Mouse (Mus musculus) kidney, postnatal 0 days (tissue): ENCODE measurements at regions not wholly inside any gene's neighbourhood (a gene's known extent, or its start where the extent isn't known, plus 50 kb on each side); places are given as distances from the start of the nearest gene placed in this dataset.

Source experiments
- ATAC-seq: fragments of 200-750 bp; cut with Nextera tagmentation; replicated peaks from 2 replicates; pipeline ENCODE4 v1.8.0; 2017; ENCODE audit warnings: low read depth, moderate number of reproducible peaks, moderate TSS enrichment, moderate library complexity; ENCODE audit not compliant: low FRiP score
- DNase-seq: peaks from one replicate; pipeline ENCODE4 v3.0.0-alpha.2; 2016; ENCODE audit warnings: low spot score
- H3K27ac ChIP-seq: fragments of 300-500 bp; sonication (generic); 2 replicates; pipeline ENCODE4 v1.5.1; 2014; ENCODE audit warnings: mild to moderate bottlenecking
- H3K27me3 ChIP-seq: fragments of 300-500 bp; sonication (generic); 2 replicates; pipeline ENCODE4 v1.6.1; 2014; ENCODE audit warnings: low read length, mixed read lengths; ENCODE audit not compliant: insufficient read depth
- H3K36me3 ChIP-seq: fragments of 300-500 bp; sonication (generic); 2 replicates; pipeline ENCODE4 v1.6.1; 2014; ENCODE audit warnings: low read length, mixed read lengths; ENCODE audit not compliant: insufficient read depth
- H3K4me1 ChIP-seq: fragments of 300-500 bp; sonication (generic); replicated peaks from 2 replicates; pipeline ENCODE4 v1.6.1; 2014; ENCODE audit warnings: antibody characterized with exemption, low read length, mixed read lengths; ENCODE audit not compliant: insufficient read depth
- H3K4me2 ChIP-seq: fragments of 300-500 bp; sonication (generic); 2 replicates; pipeline ENCODE4 v1.6.1; 2014; ENCODE audit warnings: mild to moderate bottlenecking, low read length, moderate library complexity, mixed read lengths
- H3K4me3 ChIP-seq: fragments of 300-500 bp; sonication (generic); replicated peaks from 2 replicates; pipeline ENCODE4 v1.5.1; 2014; ENCODE audit warnings: low read depth, low read length
- H3K9ac ChIP-seq: fragments of 300-500 bp; sonication (generic); 2 replicates; pipeline ENCODE4 v1.6.1; 2014; ENCODE audit warnings: low read depth, low read length
- H3K9me3 ChIP-seq: fragments of 300-500 bp; sonication (generic); replicated peaks from 2 replicates; pipeline ENCODE4 v1.6.1; 2016; ENCODE audit warnings: low read length, inconsistent platforms, mixed read lengths
- CTCF ChIP-seq: IDR thresholded peaks from 2 replicates; pipeline ENCODE4 v1.5.1; 2016; ENCODE audit warnings: antibody characterized with exemption, low read depth, mild to moderate bottlenecking, moderate library complexity
- WGBS: fragments of 180-500 bp; shearing (Covaris S2); extraction: QIAGEN DNeasy Blood & Tissue Kit; methylation state at CpG from one replicate; pipeline ENCODE4 v1.1.7; 2014; 5-methylcytosine and 5-hydroxymethylcytosine counted together

DNA sequence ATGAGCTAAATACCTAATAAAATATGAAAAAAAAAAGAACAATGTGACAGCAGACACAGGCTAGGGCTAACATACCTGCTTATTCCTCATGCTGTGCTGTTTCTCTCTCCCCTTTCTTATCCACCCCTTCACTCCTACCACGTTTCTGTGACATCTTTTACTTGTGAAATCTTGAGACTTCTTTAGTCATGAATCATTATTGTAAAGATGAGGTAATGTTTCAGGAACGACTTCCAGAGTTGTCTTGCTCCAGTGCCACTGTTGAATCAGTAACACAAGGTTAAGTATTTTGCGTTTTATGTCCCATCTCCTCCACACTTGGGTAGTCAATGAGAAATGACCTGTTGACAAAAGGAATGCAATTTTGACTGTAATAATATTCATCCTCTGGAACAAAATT is 445.3 kb upstream of the Adamts5 start:
- H3K27ac ChIP-seq, result no peak overlapping the region
- DNase-seq (peak; percentile 44), ATAC-seq (peak; percentile 80)
- H3K27me3 ChIP-seq, result no peaks in the 10 kb centered on the region
- no peaks in the 10 kb centered on the region for H3K9me3 ChIP-seq
- no peak overlapping the region for H3K9ac ChIP-seq
- 17% methylated on average over 3 of the region's 3 CpGs for WGBS
- H3K36me3 ChIP-seq, result no peaks in the 10 kb centered on the region
- no peak overlapping the region for H3K4me2 ChIP-seq
- no peak overlapping the region for H3K4me3 ChIP-seq
- no peak for TF ChIP-seq CTCF
- H3K4me1 ChIP-seq, result no peaks in the 10 kb centered on the region

DNA sequence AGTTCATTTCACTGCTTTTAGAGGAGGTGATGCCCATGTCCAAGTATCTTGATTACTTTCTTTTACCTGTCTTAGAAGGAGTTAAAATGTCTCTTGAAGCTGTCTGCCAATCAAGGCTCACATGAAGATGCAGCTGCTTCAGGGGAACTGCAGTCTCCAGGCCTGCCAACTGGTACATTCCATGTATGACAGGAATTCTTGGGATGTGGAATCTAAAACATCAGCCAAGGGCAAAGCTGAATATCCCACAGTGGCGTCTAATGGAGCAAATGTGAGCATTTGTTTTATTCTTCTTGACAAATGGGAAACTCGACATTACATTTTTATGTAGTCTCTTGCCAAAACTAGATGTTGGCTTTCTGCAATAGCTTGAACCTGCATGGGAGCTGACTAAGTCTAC is 438.7 kb upstream of the Adamts5 start:
- no peak overlapping the region for H3K4me3 ChIP-seq
- H3K9ac ChIP-seq, result no peak overlapping the region
- no peak overlapping the region for H3K4me2 ChIP-seq
- no peaks in the 10 kb centered on the region for H3K4me1 ChIP-seq
- no peaks in the 10 kb centered on the region for H3K36me3 ChIP-seq
- DNase-seq (no peak), ATAC-seq (no peak)
- H3K9me3 ChIP-seq, result no peaks in the 10 kb centered on the region
- H3K27ac ChIP-seq, result no peak overlapping the region
- H3K27me3 ChIP-seq, result no peaks in the 10 kb centered on the region
- 68% methylated on average over 2 of the region's 2 CpGs for WGBS
- no peak for TF ChIP-seq CTCF

DNA sequence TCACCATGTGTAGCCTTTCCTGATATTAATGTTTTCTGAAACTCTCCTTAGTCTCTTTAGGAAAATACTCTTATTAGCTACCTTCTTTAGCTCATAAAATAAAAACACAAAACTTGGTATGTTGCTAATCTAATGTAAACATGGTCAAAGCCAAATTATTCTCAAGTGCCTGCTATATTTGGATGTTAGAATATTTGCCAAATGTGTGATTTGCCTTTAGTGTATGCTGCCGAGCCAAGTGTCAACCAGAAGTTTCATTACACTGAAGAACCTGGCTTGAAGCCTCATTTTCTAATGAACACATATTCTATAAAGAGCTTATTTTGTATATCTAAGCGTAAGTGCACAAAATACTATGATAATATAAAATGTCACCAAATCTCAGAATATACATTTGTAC is 423.8 kb upstream of the Adamts5 start:
- no peak overlapping the region for H3K4me3 ChIP-seq
- no peaks in the 10 kb centered on the region for H3K27me3 ChIP-seq
- H3K9me3 ChIP-seq, result no peaks in the 10 kb centered on the region
- H3K36me3 ChIP-seq, result no peaks in the 10 kb centered on the region
- DNase-seq (peak; percentile 69), ATAC-seq (no peak)
- no peaks in the 10 kb centered on the region for H3K4me1 ChIP-seq
- H3K9ac ChIP-seq, result no peak overlapping the region
- TF ChIP-seq CTCF, result no peak
- H3K27ac ChIP-seq, result no peak overlapping the region
- no peak overlapping the region for H3K4me2 ChIP-seq
- WGBS, result 59% methylated on average over 2 of the region's 2 CpGs

DNA sequence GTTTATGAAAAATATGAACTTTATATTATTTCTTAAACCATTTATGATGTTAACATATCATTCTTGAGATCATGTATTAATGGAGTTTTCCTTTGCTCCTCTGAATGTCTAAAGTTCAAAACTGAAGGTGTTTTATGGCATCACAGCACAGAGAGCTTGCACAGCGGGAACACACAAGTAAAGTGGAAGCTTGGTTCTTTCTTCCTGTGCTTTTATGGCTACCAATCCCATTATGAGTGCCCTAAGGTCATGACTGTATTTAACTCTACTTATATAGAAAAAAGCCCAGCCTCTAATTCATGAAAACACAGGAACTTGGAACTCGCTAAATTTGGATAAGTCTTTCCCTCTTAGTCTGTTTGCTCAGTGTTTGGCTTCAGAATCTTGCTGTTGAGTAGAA is 417.3 kb upstream of the Adamts5 start:
- no peak overlapping the region for H3K9ac ChIP-seq
- no peaks in the 10 kb centered on the region for H3K9me3 ChIP-seq
- 45% methylated on average over 2 of the region's 2 CpGs for WGBS
- H3K27me3 ChIP-seq, result no peaks in the 10 kb centered on the region
- no peaks in the 10 kb centered on the region for H3K36me3 ChIP-seq
- ATAC-seq (no peak), DNase-seq (peak; percentile 11)
- no peak overlapping the region for H3K4me2 ChIP-seq
- TF ChIP-seq CTCF, result no peak
- H3K27ac ChIP-seq, result no peak overlapping the region
- no peaks in the 10 kb centered on the region for H3K4me1 ChIP-seq
- H3K4me3 ChIP-seq, result no peak overlapping the region

DNA sequence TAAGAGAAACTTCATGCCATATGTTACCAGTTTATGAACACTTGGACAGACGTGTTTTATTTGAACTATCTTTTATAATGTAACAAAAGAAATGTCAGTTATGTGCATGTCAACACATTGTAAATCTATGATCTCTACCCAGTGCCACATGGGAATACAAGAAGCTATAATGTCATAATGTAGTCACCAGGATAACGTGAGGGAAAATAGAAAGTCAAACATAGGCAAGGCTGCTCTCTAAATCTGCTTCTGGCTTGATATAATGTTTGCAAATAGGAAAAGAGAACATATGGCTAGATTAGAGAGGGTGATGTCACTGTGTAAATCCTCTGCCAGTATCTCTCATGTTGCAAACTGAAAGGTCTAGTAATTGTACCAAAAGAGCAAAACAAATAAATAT is 408.1 kb upstream of the Adamts5 start:
- 51% methylated on average over 2 of the region's 2 CpGs for WGBS

DNA sequence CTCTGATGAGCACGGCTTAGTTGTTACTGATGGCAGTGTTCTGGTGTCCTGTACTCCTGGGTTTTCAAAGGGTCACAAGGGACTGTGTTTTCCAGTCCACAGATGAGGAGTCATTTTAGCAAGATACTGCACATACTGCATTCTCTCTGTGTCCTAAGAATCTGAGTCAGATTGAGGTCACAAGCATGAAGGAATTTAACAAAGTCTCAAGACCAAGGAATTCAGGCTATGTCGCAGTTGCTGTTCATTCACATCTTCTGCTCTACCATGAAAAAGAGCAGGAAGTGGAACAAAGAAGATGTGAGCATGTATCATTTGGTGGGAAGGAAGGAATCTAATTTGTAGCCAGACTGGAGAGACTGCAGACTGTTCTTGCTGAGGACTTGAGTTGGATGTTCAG is 402.2 kb upstream of the Adamts5 start:
- no peak overlapping the region for H3K9ac ChIP-seq
- H3K27ac ChIP-seq, result no peak overlapping the region
- ATAC-seq (no peak), DNase-seq (peak; percentile 25)
- no peaks in the 10 kb centered on the region for H3K4me1 ChIP-seq
- H3K9me3 ChIP-seq, result no peaks in the 10 kb centered on the region
- 78% methylated on average over 2 of the region's 2 CpGs for WGBS
- no peaks in the 10 kb centered on the region for H3K36me3 ChIP-seq
- TF ChIP-seq CTCF, result no peak
- no peaks in the 10 kb centered on the region for H3K27me3 ChIP-seq
- H3K4me3 ChIP-seq, result no peak overlapping the region
- H3K4me2 ChIP-seq, result no peak overlapping the region

More for the DNA sequence above, 408.1 kb upstream of the Adamts5 start:
- DNase-seq, result no peak
- TF ChIP-seq CTCF, result no peak
- Histone ChIP-seq H3K4me1 (no peaks in the 10 kb centered on the region), H3K27ac (no peak overlapping the region), H3K4me3 (no peak overlapping the region), H3K9me3 (no peaks in the 10 kb centered on the region), H3K27me3 (no peaks in the 10 kb centered on the region), H3K4me2 (no peak overlapping the region), H3K9ac (no peak overlapping the region), H3K36me3 (no peaks in the 10 kb centered on the region)
- no peak for ATAC-seq

DNA sequence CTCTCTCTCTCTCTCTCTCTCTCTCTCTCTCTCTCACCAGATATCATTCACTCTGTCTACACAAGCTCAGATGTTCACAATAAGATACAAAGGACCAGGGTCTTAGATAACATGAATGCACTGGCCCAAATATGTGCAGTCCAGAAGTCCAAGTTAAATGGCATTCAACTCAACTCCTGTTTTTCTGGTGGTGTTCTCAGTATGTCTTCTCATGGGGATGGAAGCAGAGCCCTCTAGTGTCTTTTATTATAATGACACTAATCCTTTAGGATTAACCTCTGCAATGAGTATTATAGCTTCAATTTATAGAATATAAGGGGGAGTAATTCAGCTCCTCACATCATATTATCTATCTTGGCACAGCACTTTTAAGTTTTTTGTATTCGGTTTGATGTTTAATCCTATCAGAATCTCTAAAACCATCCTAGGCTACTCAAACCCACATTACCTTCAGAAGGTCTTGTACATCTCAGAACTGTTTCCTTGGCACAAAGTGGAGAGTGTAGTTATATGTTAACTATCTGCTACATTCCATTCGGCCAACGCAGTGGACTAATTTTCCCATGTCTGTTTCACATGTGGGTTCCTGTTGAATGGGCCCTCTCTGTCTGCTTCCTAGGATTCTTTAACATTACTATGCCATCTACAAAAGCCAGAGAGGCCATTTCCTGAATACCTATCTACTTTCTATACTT is 401.0 kb upstream of the Adamts5 start:
- H3K4me2 ChIP-seq, result no peak overlapping the region
- H3K4me1 ChIP-seq, result no peaks in the 10 kb centered on the region
- WGBS, result 50% methylated on average over 3 of the region's 3 CpGs
- ATAC-seq, result peak; percentile 61; the same call in 1 of the 2 replicates
- no peak overlapping the region for H3K9ac ChIP-seq
- H3K36me3 ChIP-seq, result no peaks in the 10 kb centered on the region
- no peak overlapping the region for H3K4me3 ChIP-seq
- DNase-seq, result peak; percentile 86
- peak; percentile 74 for TF ChIP-seq CTCF
- no peaks in the 10 kb centered on the region for H3K9me3 ChIP-seq
- H3K27ac ChIP-seq, result no peak overlapping the region
- no peaks in the 10 kb centered on the region for H3K27me3 ChIP-seq
